Mouse (Mus musculus) splenic B cell, adult 2 months (primary cell): ENCODE data around the gene Eps15l1.
A peak's percentile ranks its signal among the peaks of the same experiment; 100 is the strongest.

Experiments used
- DNase-seq: peaks from one replicate; pipeline ENCODE4 v3.0.0-alpha.2; 2011; ENCODE audit warnings: low read depth, low spot score
- H3K27me3 ChIP-seq: 2 replicates; pipeline ENCODE4 v1.6.1; 2012; ENCODE audit warnings: mild to moderate bottlenecking, low read length, moderate library complexity, mixed read lengths; ENCODE audit not compliant: control insufficient read depth, poor library complexity, insufficient read depth, severe bottlenecking
- H3K36me3 ChIP-seq: 2 replicates; pipeline ENCODE4 v1.6.1; 2012; ENCODE audit warnings: mild to moderate bottlenecking, low read length, moderate library complexity, mixed read lengths; ENCODE audit not compliant: control insufficient read depth, poor library complexity, insufficient read depth, severe bottlenecking

Eps15l1 gene

GRCm38 (mm10) chr8:72421362-72422335, at the start of gene Eps15l1:
Gene Eps15l1 (minus strand): TSS chr8:72421460.
- Histone ChIP-seq H3K36me3 (no peaks in the 10 kb centered on the region), H3K27me3 (no peaks in the 10 kb centered on the region)
- peak; percentile 100 for DNase-seq

GRCm38 (mm10) chr8:72470684-72471083, 49.4 kb upstream of the Eps15l1 start:
- DNase-seq: no peak

GRCm38 (mm10) chr8:72469984-72470383, 48.7 kb upstream of the Eps15l1 start:
- Histone ChIP-seq H3K36me3 (peaks cover 40% of the 10 kb centered on the region), H3K27me3 (no peaks in the 10 kb centered on the region)
- DNase-seq: no peak

More at GRCm38 (mm10) chr8:72470684-72471083, 49.4 kb upstream of the Eps15l1 start:
- Histone ChIP-seq H3K27me3 (no peaks in the 10 kb centered on the region), H3K36me3 (peaks cover 35% of the 10 kb centered on the region)

GRCm38 (mm10) chr8:72469243-72469642, 48.0 kb upstream of the Eps15l1 start:
- H3K36me3 ChIP-seq: peaks cover 40% of the 10 kb centered on the region
- no peak for DNase-seq
- H3K27me3 ChIP-seq: no peaks in the 10 kb centered on the region

- no peak for DNase-seq
- no peaks in the 10 kb centered on the region for H3K27me3 ChIP-seq
- H3K36me3 ChIP-seq: peaks cover 40% of the 10 kb centered on the region
Observed at GRCm38 (mm10) chr8:72464211-72464610, 43.0 kb upstream of the Eps15l1 start.

GRCm38 (mm10) chr8:72459881-72460533, 38.7 kb upstream of the Eps15l1 start:
- Histone ChIP-seq H3K36me3 (peaks cover 21% of the 10 kb centered on the region), H3K27me3 (no peaks in the 10 kb centered on the region)
- DNase-seq: no peak

GRCm38 (mm10) chr8:72458457-72458856, 37.2 kb upstream of the Eps15l1 start:
- Histone ChIP-seq H3K27me3 (no peaks in the 10 kb centered on the region), H3K36me3 (peaks cover 21% of the 10 kb centered on the region)
- no peak for DNase-seq

GRCm38 (mm10) chr8:72457806-72458205, 36.5 kb upstream of the Eps15l1 start:
- no peak for DNase-seq
- Histone ChIP-seq H3K36me3 (peaks cover 19% of the 10 kb centered on the region), H3K27me3 (no peaks in the 10 kb centered on the region)

- Histone ChIP-seq H3K27me3 (no peaks in the 10 kb centered on the region), H3K36me3 (peaks cover 18% of the 10 kb centered on the region; the same call in 1 of the 2 replicates)
- no peak for DNase-seq
Observed at GRCm38 (mm10) chr8:72455317-72455716, 34.1 kb upstream of the Eps15l1 start.

GRCm38 (mm10) chr8:72453904-72454303, 32.6 kb upstream of the Eps15l1 start:
- DNase-seq: no peak
- no peaks in the 10 kb centered on the region for H3K27me3 ChIP-seq
- peaks cover 19% of the 10 kb centered on the region; the same call in 1 of the 2 replicates for H3K36me3 ChIP-seq

GRCm38 (mm10) chr8:72451516-72451915, 30.3 kb upstream of the Eps15l1 start:
- Histone ChIP-seq H3K27me3 (no peaks in the 10 kb centered on the region), H3K36me3 (peaks cover 17% of the 10 kb centered on the region; the same call in 1 of the 2 replicates)
- no peak for DNase-seq

GRCm38 (mm10) chr8:72445071-72445470, 23.8 kb upstream of the Eps15l1 start:
- H3K36me3 ChIP-seq: peaks cover 1% of the 10 kb centered on the region; the same call in 1 of the 2 replicates
- H3K27me3 ChIP-seq: no peaks in the 10 kb centered on the region
- peak; percentile 90 for DNase-seq

- H3K27me3 ChIP-seq: no peaks in the 10 kb centered on the region
- no peaks in the 10 kb centered on the region; the same call in 1 of the 2 replicates for H3K36me3 ChIP-seq
- DNase-seq: no peak
Observed at GRCm38 (mm10) chr8:72443994-72444350, 22.7 kb upstream of the Eps15l1 start.

GRCm38 (mm10) chr8:72443338-72443993, 22.2 kb upstream of the Eps15l1 start, which contains the start of the genes Calr3 and 1700030K09Rik:
Gene Calr3 (minus strand): TSS chr8:72443870.
Gene 1700030K09Rik (plus strand): TSS chr8:72443880.
- Histone ChIP-seq H3K27me3 (no peaks in the 10 kb centered on the region), H3K36me3 (no peaks in the 10 kb centered on the region)
- DNase-seq: peak; percentile 98
